16 mouse cellular contexts compared by ENCODE assay signal in genomic region chrX:75102293-75102692, GRCm38 (mm10).
"Had no signal": no experiment of that assay in that cellular context is flagged by ENCODE, and none has a peak within 500 bp of the region (broad histone marks: within the 10 kb centered on the region; RNA-seq: fewer than 3 reads in every experiment).

No protein-coding gene starts in this region.

- H3K4me2 ChIP-seq: intestine, embryonic 15.5 days; limb, embryonic 15.5 days; lung, embryonic 14.5 days; midbrain, embryonic 13.5 days; neural tube, embryonic 15.5 days had no signal

- H3K9me3 ChIP-seq: intestine, embryonic 15.5 days; limb, embryonic 15.5 days; megakaryocyte, embryonic 14.5 days; midbrain, embryonic 13.5 days; neural tube, embryonic 15.5 days had no signal

- H3K4me1 ChIP-seq: intestine, embryonic 15.5 days; limb, embryonic 15.5 days; megakaryocyte, embryonic 14.5 days had no signal

- H3K4me3 ChIP-seq: intestine, embryonic 15.5 days; layer of hippocampus, adult 2 months; left cerebral cortex, adult 2 months; limb, embryonic 15.5 days; megakaryocyte, embryonic 14.5 days; midbrain, embryonic 13.5 days; myocyte; neural tube, embryonic 15.5 days had no signal

- H3K27ac ChIP-seq: intestine, embryonic 15.5 days; layer of hippocampus, adult 2 months; left cerebral cortex, adult 2 months; limb, embryonic 15.5 days; midbrain, embryonic 13.5 days; neural tube, embryonic 15.5 days had no signal

- ATAC-seq: intestine, embryonic 15.5 days; midbrain, embryonic 13.5 days had no signal

- H3K27me3 ChIP-seq: intestine, embryonic 15.5 days; limb, embryonic 15.5 days; midbrain, embryonic 13.5 days; neural tube, embryonic 15.5 days had no signal

- H3K9ac ChIP-seq: intestine, embryonic 15.5 days; limb, embryonic 15.5 days; lung, embryonic 14.5 days; midbrain, embryonic 13.5 days; neural tube, embryonic 15.5 days had no signal

- DNase-seq: kidney, adult 18-20 months; kidney, postnatal 10 days; kidney, postnatal 4 days; lung, embryonic 14.5 days; lung, postnatal 10 days; lung, postnatal 4 days; right cerebral cortex, adult 18-20 months; right cerebral cortex, postnatal 25 days had no signal
